Mouse (Mus musculus): Measurements from ENCODE around the gene Slc25a40. TPM values are rescaled to one million over a fixed set of nuclear protein-coding genes. Genes with fewer than 3 reads are reported as not detected.

Slc25a40 gene
- total RNA-seq, 4 experiments from 2014 or later: 6.3 to 11.7 (median 8.7) TPM

DNA sequence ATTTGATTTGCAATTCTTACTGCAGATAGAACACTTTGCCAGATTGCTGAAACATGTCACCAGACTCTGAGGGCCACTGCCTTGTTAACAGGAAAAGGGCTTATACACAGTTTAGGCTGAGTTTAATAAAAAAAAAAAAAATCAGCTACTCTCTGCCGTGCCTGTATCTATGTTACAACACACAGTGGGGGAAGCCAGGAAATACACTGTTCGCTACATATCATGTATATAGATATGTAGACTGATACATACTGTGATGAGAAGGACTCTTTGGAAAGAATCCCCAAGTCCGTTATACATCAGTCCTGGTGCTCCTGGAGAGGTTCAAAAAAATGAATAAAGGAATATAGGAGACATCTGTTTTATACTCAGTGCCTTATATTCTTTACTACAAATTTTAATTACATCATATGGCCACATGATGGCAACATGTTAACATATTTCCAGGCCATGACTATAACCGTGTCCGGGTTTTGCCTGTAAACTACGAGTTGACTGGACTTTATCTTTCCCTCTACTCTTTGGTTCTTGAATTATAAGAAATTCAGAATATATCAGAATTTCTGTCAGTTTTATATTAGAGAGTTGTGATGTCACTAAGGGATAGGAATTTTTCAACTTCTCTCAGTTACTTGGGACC, 66.9 kb downstream of the Slc25a40 start:
- DNase-seq (ENCODE audit: low spot score): peak; percentile 7

DNA sequence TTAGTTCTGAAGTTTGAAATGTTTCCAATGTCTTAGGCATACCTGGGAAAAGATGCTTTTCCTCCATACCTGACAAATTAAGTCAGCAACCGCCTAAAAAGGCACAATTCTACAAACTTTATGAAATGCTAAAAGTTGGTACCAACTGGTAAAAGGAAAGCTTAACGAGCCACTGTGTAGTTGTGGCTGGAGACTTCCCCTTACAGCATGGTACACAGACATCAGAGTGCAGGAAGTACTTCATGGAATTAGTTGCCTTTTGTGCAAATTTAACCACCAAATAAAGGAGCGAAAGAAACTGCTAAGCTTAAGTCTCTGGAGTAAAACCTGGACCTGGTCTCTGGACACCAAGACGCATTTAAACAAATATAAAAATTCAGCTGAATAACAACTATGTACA, 69.1 kb downstream of the Slc25a40 start:
- no peak for DNase-seq (ENCODE audit: low spot score)

Other genes with a start within 250 kb of the Slc25a40 start
- gene Adam22, start 54.7 kb upstream of the Slc25a40 start, total RNA-seq (2022): 1 to 10 TPM; 4.5 to 6.1 (median 5.3) TPM
- gene Dbf4, start 134 bp upstream of the Slc25a40 start, total RNA-seq (2022): 1 to 10 TPM in 2 of 4 experiments, under 1 TPM in 2; 0.63 to 1.3 (median 0.90) TPM
- gene Rundc3b, start 200.1 kb downstream of the Slc25a40 start, total RNA-seq (2022): under 1 TPM; 0.26 to 0.66 (median 0.42) TPM
- 10 to 100 TPM in 2 of 4 experiments, 1 to 10 TPM in 2; 8.1 to 12.9 (median 9.4) TPM for gene Abcb1a, start 237.2 kb downstream of the Slc25a40 start, total RNA-seq (2022)